Mouse (Mus musculus) stomach, postnatal 0 days (tissue): ENCODE measurements at regions not wholly inside any gene's neighbourhood (a gene's known extent, or its start where the extent isn't known, plus 50 kb on each side); places are given as distances from the start of the nearest gene placed in this dataset.

Experiments
- CTCF ChIP-seq: IDR thresholded peaks from 2 replicates; pipeline ENCODE4 v1.5.1; 2016; ENCODE audit warnings: antibody characterized with exemption, low read depth, mild to moderate bottlenecking, moderate library complexity
- EP300 ChIP-seq: optimal IDR thresholded peaks from 2 replicates; pipeline ENCODE3; 2016; ENCODE audit warnings: antibody characterized with exemption

DNA sequence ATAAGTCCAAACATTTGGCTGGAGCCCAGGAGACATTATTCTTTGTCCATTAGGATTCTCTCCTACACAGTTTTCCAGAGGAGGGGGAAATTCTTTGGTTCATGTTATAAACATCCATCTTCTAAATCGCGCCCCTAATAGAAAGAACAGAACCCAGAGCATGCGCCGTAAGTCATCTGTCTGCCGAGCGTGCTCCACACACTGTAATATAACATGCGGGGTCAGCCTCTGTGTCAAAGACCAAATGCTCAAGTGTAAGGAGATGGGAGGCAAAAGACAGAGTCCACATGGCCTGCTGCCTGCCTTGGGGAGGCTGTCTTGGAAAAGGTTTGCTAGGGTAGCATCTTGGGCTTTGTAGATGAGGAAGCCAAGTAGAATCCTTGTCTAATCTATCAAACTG is 90.0 kb upstream of the Rmdn2 start:
- TF ChIP-seq CTCF (no peak), EP300 (no peak)
